Mouse (Mus musculus) liver, embryonic 15.5 days (tissue): ENCODE data around the gene Zswim5. TPM values are rescaled to one million over a fixed set of nuclear protein-coding genes. Genes with fewer than 3 reads are reported as not detected.

ENCODE experiments used
- ATAC-seq: fragments of 200-750 bp; cut with Nextera tagmentation; 2 replicates; pipeline ENCODE4 v1.8.0; 2017; ENCODE audit warnings: moderate number of reproducible peaks, mild to moderate bottlenecking, moderate library complexity; ENCODE audit not compliant: insufficient read depth
- H3K27ac ChIP-seq: fragments of 300-500 bp; sonication (generic); replicated peaks from 2 replicates; pipeline ENCODE4 v1.5.1; 2015; ENCODE audit warnings: mild to moderate bottlenecking, inconsistent platforms
- H3K27me3 ChIP-seq: fragments of 300-500 bp; sonication (generic); 2 replicates; pipeline ENCODE4 v1.6.1; 2015; ENCODE audit warnings: mild to moderate bottlenecking, inconsistent platforms
- H3K36me3 ChIP-seq: fragments of 300-500 bp; sonication (generic); replicated peaks from 2 replicates; pipeline ENCODE4 v1.6.1; 2015; ENCODE audit warnings: moderate library complexity, mild to moderate bottlenecking, inconsistent platforms
- H3K4me1 ChIP-seq: fragments of 300-500 bp; sonication (generic); replicated peaks from 2 replicates; pipeline ENCODE4 v1.6.1; 2015; ENCODE audit warnings: inconsistent platforms
- H3K4me2 ChIP-seq: fragments of 300-500 bp; sonication (generic); 2 replicates; pipeline ENCODE4 v1.6.1; 2015; ENCODE audit warnings: moderate library complexity, mild to moderate bottlenecking, inconsistent platforms
- H3K4me3 ChIP-seq: fragments of 300-500 bp; sonication (generic); replicated peaks from 2 replicates; pipeline ENCODE4 v1.5.1; 2015; ENCODE audit warnings: mild to moderate bottlenecking, inconsistent platforms
- H3K9ac ChIP-seq: fragments of 300-500 bp; sonication (generic); 2 replicates; pipeline ENCODE4 v1.6.1; 2015; ENCODE audit warnings: moderate library complexity, mild to moderate bottlenecking, inconsistent platforms
- H3K9me3 ChIP-seq: fragments of 300-500 bp; sonication (generic); replicated peaks from 2 replicates; pipeline ENCODE4 v1.6.1; 2016; ENCODE audit warnings: inconsistent platforms
- WGBS: fragments of 180-500 bp; shearing (Covaris S2); methylation state at CpG from one replicate; pipeline ENCODE4 v1.1.7; 2015; ENCODE audit warnings: mixed read lengths; ENCODE audit not compliant: insufficient replicate concordance; 5-methylcytosine and 5-hydroxymethylcytosine counted together
- polyA plus RNA-seq: library from polyadenylated mRNA; unstranded; fragments of >200 nt; fragmentation: Nextera tagmentation; extraction: Ambion mirVana; gene quantifications from 2 replicates; pipeline ENCODE4 v1.2.1, GENCODE M21; 2015

Zswim5 gene
- polyA plus RNA-seq, 1 experiment from 2014 or later = 0.05 TPM

- 0 out of 2 replicates have a peak, but pooled peaks cover 8% of the 10 kb centered on the region for H3K27me3 ChIP-seq
- no peak for ATAC-seq
- H3K9me3 ChIP-seq = no peaks in the 10 kb centered on the region
- WGBS = 66% methylated on average over 7 of the region's 7 CpGs
- peaks cover 3% of the 10 kb centered on the region for H3K4me1 ChIP-seq
- peaks cover 36% of the 10 kb centered on the region for H3K36me3 ChIP-seq
- H3K9ac ChIP-seq = no peak overlapping the region
- H3K27ac ChIP-seq = no peak overlapping the region
- H3K4me3 ChIP-seq = no peak overlapping the region
- no peak overlapping the region for H3K4me2 ChIP-seq
Measured at GRCm38 (mm10) chr4:117005611-117006400, 128.6 kb downstream of the Zswim5 start.

- Histone ChIP-seq H3K27me3 (0 out of 2 replicates have a peak, but pooled peaks cover 8% of the 10 kb centered on the region), H3K9ac (no peak overlapping the region), H3K36me3 (peaks cover 24% of the 10 kb centered on the region), H3K27ac (no peak overlapping the region), H3K4me3 (no peak overlapping the region), H3K9me3 (no peaks in the 10 kb centered on the region), H3K4me1 (peaks cover 3% of the 10 kb centered on the region), H3K4me2 (no peak overlapping the region)
- WGBS = 68% methylated on average over 3 of the region's 3 CpGs
- ATAC-seq = no peak
Measured at GRCm38 (mm10) chr4:117007058-117007457, 129.9 kb downstream of the Zswim5 start.

GRCm38 (mm10) chr4:117010231-117010630 lies 133.1 kb downstream of the Zswim5 start:
- Histone ChIP-seq H3K27ac (no peak overlapping the region), H3K9ac (no peak overlapping the region), H3K9me3 (no peaks in the 10 kb centered on the region), H3K4me1 (no peaks in the 10 kb centered on the region), H3K4me3 (no peak overlapping the region), H3K4me2 (no peak overlapping the region), H3K27me3 (peaks cover 8% of the 10 kb centered on the region; the same call in 1 of the 2 replicates), H3K36me3 (no peaks in the 10 kb centered on the region)
- ATAC-seq = no peak
- WGBS = 67% methylated on average over 5 of the region's 5 CpGs

- no peaks in the 10 kb centered on the region for H3K36me3 ChIP-seq
- H3K4me3 ChIP-seq = no peak overlapping the region
- H3K27me3 ChIP-seq = no peaks in the 10 kb centered on the region; the same call in 1 of the 2 replicates
- no peak for ATAC-seq
- no peak overlapping the region for H3K9ac ChIP-seq
- no peak overlapping the region for H3K4me2 ChIP-seq
- H3K9me3 ChIP-seq = no peaks in the 10 kb centered on the region
- peaks cover under 1% of the 10 kb centered on the region; the same call in 1 of the 2 replicates for H3K4me1 ChIP-seq
- 73% methylated on average over 6 of the region's 6 CpGs for WGBS
- no peak overlapping the region for H3K27ac ChIP-seq
Measured at GRCm38 (mm10) chr4:117013596-117013995, 136.4 kb downstream of the Zswim5 start.

GRCm38 (mm10) chr4:117014901-117015415 lies 137.8 kb downstream of the Zswim5 start:
- no peaks in the 10 kb centered on the region for H3K36me3 ChIP-seq
- no peaks in the 10 kb centered on the region for H3K9me3 ChIP-seq
- ATAC-seq = no peak
- H3K27ac ChIP-seq = no peak overlapping the region
- no peak overlapping the region for H3K4me2 ChIP-seq
- no peak overlapping the region for H3K4me3 ChIP-seq
- WGBS = 47% methylated on average over 4 of the region's 4 CpGs
- peaks cover 14% of the 10 kb centered on the region for H3K4me1 ChIP-seq
- no peaks in the 10 kb centered on the region; the same call in 1 of the 2 replicates for H3K27me3 ChIP-seq
- H3K9ac ChIP-seq = no peak overlapping the region

GRCm38 (mm10) chr4:117017738-117018137 lies 140.6 kb downstream of the Zswim5 start:
- Histone ChIP-seq H3K9me3 (no peaks in the 10 kb centered on the region), H3K36me3 (peaks cover 9% of the 10 kb centered on the region), H3K4me2 (no peak overlapping the region), H3K9ac (no peak overlapping the region), H3K27me3 (no peaks in the 10 kb centered on the region; the same call in 1 of the 2 replicates), H3K4me3 (no peak overlapping the region), H3K4me1 (peaks cover 35% of the 10 kb centered on the region), H3K27ac (no peak overlapping the region)
- 85% methylated on average over 2 of the region's 2 CpGs for WGBS
- ATAC-seq = no peak

- H3K9me3 ChIP-seq = no peaks in the 10 kb centered on the region
- H3K4me3 ChIP-seq = no peak overlapping the region
- no peak overlapping the region for H3K4me2 ChIP-seq
- H3K9ac ChIP-seq = no peak overlapping the region
- H3K4me1 ChIP-seq = peaks cover 39% of the 10 kb centered on the region
- 82% methylated on average over 7 of the region's 7 CpGs for WGBS
- H3K36me3 ChIP-seq = peaks cover 15% of the 10 kb centered on the region
- ATAC-seq = no peak
- no peaks in the 10 kb centered on the region; the same call in 1 of the 2 replicates for H3K27me3 ChIP-seq
- H3K27ac ChIP-seq = no peak overlapping the region
Measured at GRCm38 (mm10) chr4:117018327-117018726, 141.2 kb downstream of the Zswim5 start.

GRCm38 (mm10) chr4:117019206-117020134 lies 142.3 kb downstream of the Zswim5 start, which contains the start of gene Eif2b3:
Gene Eif2b3 (plus strand): TSS chr4:117019402.
- Histone ChIP-seq H3K4me1 (peaks cover 45% of the 10 kb centered on the region), H3K9me3 (no peaks in the 10 kb centered on the region), H3K4me2 (peak within 1 kb of the TSS; percentile 90), H3K36me3 (peaks cover 19% of the 10 kb centered on the region), H3K4me3 (peak within 1 kb of the TSS; percentile 83), H3K9ac (peak within 1 kb of the TSS; percentile 91), H3K27ac (peak within 1 kb of the TSS; percentile 84), H3K27me3 (no peaks in the 10 kb centered on the region; the same call in 1 of the 2 replicates)
- under 1% methylated on average over 61 of the region's 61 CpGs for WGBS
- peak; percentile 97 for ATAC-seq

- peaks cover 35% of the 10 kb centered on the region for H3K36me3 ChIP-seq
- 64% methylated on average over 4 of the region's 4 CpGs for WGBS
- no peak overlapping the region for H3K4me3 ChIP-seq
- no peaks in the 10 kb centered on the region for H3K27me3 ChIP-seq
- no peak overlapping the region for H3K9ac ChIP-seq
- peaks cover 45% of the 10 kb centered on the region for H3K4me1 ChIP-seq
- H3K27ac ChIP-seq = no peak overlapping the region
- no peak for ATAC-seq
- no peak overlapping the region for H3K4me2 ChIP-seq
- no peaks in the 10 kb centered on the region for H3K9me3 ChIP-seq
Measured at GRCm38 (mm10) chr4:117023469-117023868, 146.3 kb downstream of the Zswim5 start.

- 69% methylated on average over 1 of the region's 1 CpGs for WGBS
- H3K9me3 ChIP-seq = no peaks in the 10 kb centered on the region
- no peak overlapping the region for H3K27ac ChIP-seq
- no peaks in the 10 kb centered on the region for H3K4me1 ChIP-seq
- no peaks in the 10 kb centered on the region for H3K27me3 ChIP-seq
- H3K36me3 ChIP-seq = peaks cover 35% of the 10 kb centered on the region
- no peak overlapping the region for H3K4me2 ChIP-seq
- H3K4me3 ChIP-seq = no peak overlapping the region
- no peak for ATAC-seq
- H3K9ac ChIP-seq = no peak overlapping the region
Measured at GRCm38 (mm10) chr4:117031105-117031504, 153.9 kb downstream of the Zswim5 start.
